In the genomic region with DNA sequence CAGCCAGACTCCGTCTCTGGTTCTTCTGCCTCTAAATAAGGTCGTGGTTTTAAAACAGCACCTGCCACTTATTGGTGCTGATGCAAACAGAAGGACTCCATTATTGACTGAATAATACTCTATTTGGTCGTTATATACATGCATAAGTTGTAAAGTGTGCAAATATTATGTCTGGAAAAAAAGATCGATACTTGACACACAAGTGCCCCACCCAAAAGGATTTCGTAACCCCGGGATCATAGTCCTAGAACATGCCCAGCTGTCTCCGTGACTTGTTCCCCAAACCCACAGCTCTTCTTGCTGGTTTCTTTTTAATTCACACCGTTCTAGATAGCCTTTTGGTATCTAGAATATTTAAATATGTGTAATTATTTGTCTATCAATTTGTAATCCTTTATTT, we compare ENCODE assay signal across 8 mouse cellular contexts. TPM values are rescaled to one million over a fixed set of nuclear protein-coding genes. Genes with fewer than 3 reads are reported as not detected.
DNase-seq lines count a peak whose midpoint lies in the region; ATAC-seq and TF ChIP-seq lines count a peak whose summit lies in the region.

No protein-coding gene starts in this region.

- TF ChIP-seq CTCF in lung, postnatal 0 days (IDR thresholded peaks at IDR 0.05) = no peak

- no peaks in the 10 kb centered on the region for H3K27me3 ChIP-seq in lung, postnatal 0 days (replicated peaks; ENCODE audit: insufficient read depth, low read length)
- no peaks in the 10 kb centered on the region for H3K27me3 ChIP-seq in heart, embryonic 11.5 days (ENCODE audit: control insufficient read depth, insufficient read depth, low read length)
- H3K27me3 ChIP-seq in limb, embryonic 15.5 days = no peaks in the 10 kb centered on the region
- no peaks in the 10 kb centered on the region for H3K27me3 ChIP-seq in stomach, embryonic 14.5 days (ENCODE audit: control insufficient read depth, insufficient read depth, low read length)

- DNase-seq in lung, postnatal 0 days (ENCODE audit: low spot score) = no peak
- no peak for DNase-seq in lung, postnatal 4 days
- no peak for DNase-seq in layer of hippocampus, postnatal 25 days (ENCODE audit: extremely low spot score in 1 of 2, low spot score in 1 of 2)
- no peak for DNase-seq in right cerebral cortex, adult 18-20 months
- no peak for DNase-seq in retina, postnatal 1 day

- H3K4me3 ChIP-seq in lung, postnatal 0 days (ENCODE audit: low read depth, low read length) = 0 out of 2 replicates have a peak overlapping the region, but pooled peaks have one; percentile 1
- peak overlapping the region; percentile 78 for H3K4me3 ChIP-seq in heart, embryonic 11.5 days (ENCODE audit: low read depth, low read length)
- peak overlapping the region; percentile 90 for H3K4me3 ChIP-seq in limb, embryonic 15.5 days
- peak overlapping the region; percentile 84; the same call in 1 of the 2 replicates for H3K4me3 ChIP-seq in stomach, embryonic 14.5 days (ENCODE audit: low read depth, low read length)

- ATAC-seq in lung, postnatal 0 days = no peak
- ATAC-seq in heart, embryonic 11.5 days (replicated peaks; ENCODE audit: insufficient number of reproducible peaks, low FRiP score, low TSS enrichment) = no peak
- ATAC-seq in limb, embryonic 15.5 days (ENCODE audit: insufficient number of reproducible peaks, low FRiP score, low TSS enrichment, low read depth) = no peak
- ATAC-seq in stomach, embryonic 14.5 days (ENCODE audit: insufficient number of reproducible peaks, insufficient read depth, low FRiP score, low read depth) = no peak

- no peak overlapping the region for H3K9ac ChIP-seq in lung, postnatal 0 days (replicated peaks; ENCODE audit: low read depth)
- no peak overlapping the region for H3K9ac ChIP-seq in heart, embryonic 11.5 days (ENCODE audit: low read depth, low read length)
- H3K9ac ChIP-seq in limb, embryonic 15.5 days = no peak overlapping the region
- H3K9ac ChIP-seq in stomach, embryonic 14.5 days (replicated peaks; ENCODE audit: low read depth, low read length) = no peak overlapping the region

- H3K4me2 ChIP-seq in lung, postnatal 0 days (replicated peaks; ENCODE audit: low read depth, low read length) = peak overlapping the region; percentile 41; the same call in 1 of the 2 replicates
- H3K4me2 ChIP-seq in heart, embryonic 11.5 days = peak overlapping the region; percentile 53
- peak overlapping the region; percentile 86 for H3K4me2 ChIP-seq in limb, embryonic 15.5 days
- H3K4me2 ChIP-seq in stomach, embryonic 14.5 days (replicated peaks; ENCODE audit: low read depth, low read length) = peak overlapping the region; percentile 24

- no peaks in the 10 kb centered on the region; the same call in 1 of the 2 replicates for H3K36me3 ChIP-seq in lung, postnatal 0 days (ENCODE audit: insufficient read depth, low read length)
- H3K36me3 ChIP-seq in heart, embryonic 11.5 days (ENCODE audit: control insufficient read depth, insufficient read depth, low read length) = no peaks in the 10 kb centered on the region
- no peaks in the 10 kb centered on the region for H3K36me3 ChIP-seq in limb, embryonic 15.5 days
- H3K36me3 ChIP-seq in stomach, embryonic 14.5 days (ENCODE audit: control insufficient read depth, insufficient read depth, low read length) = no peaks in the 10 kb centered on the region; the same call in 1 of the 2 replicates

- WGBS in lung, postnatal 0 days = 42% methylated on average over 8 of the region's 8 CpGs
- WGBS in heart, embryonic 11.5 days (ENCODE audit: insufficient replicate concordance) = 70% methylated on average over 8 of the region's 8 CpGs
- 63% methylated on average over 8 of the region's 8 CpGs for WGBS in limb, embryonic 15.5 days
- WGBS in stomach, embryonic 14.5 days = 54% methylated on average over 8 of the region's 8 CpGs

- peaks cover 5% of the 10 kb centered on the region; the same call in 1 of the 2 replicates for H3K4me1 ChIP-seq in lung, postnatal 0 days (ENCODE audit: insufficient read depth, low read depth, low read length)
- H3K4me1 ChIP-seq in heart, embryonic 11.5 days (ENCODE audit: control insufficient read depth, insufficient read depth, low read length) = peaks cover 6% of the 10 kb centered on the region
- H3K4me1 ChIP-seq in limb, embryonic 15.5 days = peaks cover 18% of the 10 kb centered on the region
- H3K4me1 ChIP-seq in stomach, embryonic 14.5 days (ENCODE audit: control insufficient read depth, insufficient read depth, low read length) = peaks cover 5% of the 10 kb centered on the region; the same call in 1 of the 2 replicates

- H3K27ac ChIP-seq in lung, postnatal 0 days (ENCODE audit: low read length) = 0 out of 2 replicates have a peak overlapping the region, but pooled peaks have one; percentile 28
- H3K27ac ChIP-seq in heart, embryonic 11.5 days (ENCODE audit: low read depth, low read length) = no peak overlapping the region
- H3K27ac ChIP-seq in limb, embryonic 15.5 days = no peak overlapping the region
- H3K27ac ChIP-seq in stomach, embryonic 14.5 days (ENCODE audit: low read length) = no peak overlapping the region

- no peaks in the 10 kb centered on the region for H3K9me3 ChIP-seq in lung, postnatal 0 days (ENCODE audit: low read length)
- H3K9me3 ChIP-seq in heart, embryonic 11.5 days (replicated peaks; ENCODE audit: control insufficient read depth, low read length) = no peaks in the 10 kb centered on the region
- no peaks in the 10 kb centered on the region for H3K9me3 ChIP-seq in limb, embryonic 15.5 days
- no peaks in the 10 kb centered on the region for H3K9me3 ChIP-seq in stomach, embryonic 14.5 days (ENCODE audit: control insufficient read depth, low read depth, low read length)

- TF ChIP-seq EP300 in lung, postnatal 0 days (IDR thresholded peaks at IDR 0.05) = no peak

RNA-seq across cellular contexts. Expression of a gene that starts 0.9 kb away (rescaled TPM):
- 28.2 and 34.6 TPM in 2 replicates for polyA plus RNA-seq in lung, postnatal 0 days (2015; fragmentation: Nextera tagmentation; extraction: Ambion mirVana)
- polyA plus RNA-seq in heart, embryonic 11.5 days (2014; fragmentation: Nextera tagmentation; extraction: Ambion mirVana) = 12.5 and 15.0 TPM in 2 replicates
- 17.4 and 19.7 TPM in 2 replicates for polyA plus RNA-seq in limb, embryonic 15.5 days (2015; fragmentation: Nextera tagmentation; extraction: Ambion mirVana)
- 22.2 and 25.8 TPM in 2 replicates for polyA plus RNA-seq in stomach, embryonic 14.5 days (2014; fragmentation: Nextera tagmentation; extraction: Ambion mirVana)
- 10 to 100 TPM; 13.3 to 13.6 TPM for total RNA-seq in layer of hippocampus, postnatal 25 days (2021)

Comparison
In these comparisons a context has a peak if more than half of its experiments do, and no peak if none do; other contexts are left out.
1. H3K4me2 ChIP-seq: peak in every context shown above with its lines; median percentile 86 in limb, embryonic 15.5 days; 53 in heart, embryonic 11.5 days; 41 in lung, postnatal 0 days; 24 in stomach, embryonic 14.5 days.
2. H3K4me3 ChIP-seq: peak in every context shown above with its lines; median percentile 90 in limb, embryonic 15.5 days; 84 in stomach, embryonic 14.5 days; 78 in heart, embryonic 11.5 days; 1 in lung, postnatal 0 days.